Mouse (Mus musculus): ENCODE data around the gene Olfr1426.
"Not testable (repeated sequence)": the region's sequence is repeated elsewhere in the genome, so short reads cannot be mapped to it uniquely, and the experiment has no call there.

Olfr1426 gene

DNA sequence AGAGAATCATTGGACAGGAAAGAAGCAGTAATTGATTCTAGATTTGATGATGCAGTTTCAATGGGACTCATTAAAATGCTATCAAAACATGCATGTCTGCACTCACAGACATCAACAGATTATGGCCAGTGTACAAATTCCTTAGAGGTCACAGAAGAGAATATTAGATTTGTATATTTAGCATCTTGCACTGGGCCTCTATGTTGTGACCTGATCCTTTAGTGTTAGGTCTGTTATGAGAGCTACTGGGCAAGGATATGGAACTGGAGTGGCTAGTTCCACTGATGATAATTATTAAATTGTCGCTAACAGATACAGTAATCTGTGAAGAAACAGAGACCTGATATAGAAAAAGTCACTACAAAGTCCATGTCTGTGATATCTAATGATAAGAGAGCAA lies at the start of gene Olfr1426:
Olfr1426 (minus strand) TSS at position 101 of the 400 bp plus-strand sequence.
- DNase-seq = no peak

DNA sequence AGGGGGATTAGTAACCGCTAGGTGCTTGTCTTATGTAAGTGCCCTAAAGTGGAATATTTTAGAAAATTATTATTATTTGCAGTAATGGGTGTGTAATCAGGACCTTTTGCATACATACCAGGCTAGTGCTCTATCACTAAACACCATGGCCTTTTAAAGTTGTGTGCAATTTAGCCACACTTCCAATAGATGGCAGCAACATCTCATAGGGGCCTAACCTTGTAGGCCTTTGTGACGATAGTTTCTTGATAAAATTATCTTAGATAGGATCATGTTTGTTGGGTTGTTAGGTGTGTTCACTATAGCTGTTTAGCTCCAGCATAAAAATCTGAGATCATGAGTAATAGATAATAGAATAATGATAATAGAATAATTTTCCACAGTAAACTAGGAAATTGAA lies 42.5 kb upstream of the Olfr1426 start:
- peak; percentile 3 for DNase-seq

GRCm38 (mm10) chr19:12123103-12123502 lies 31.3 kb upstream of the Olfr1426 start, which contains the start of gene Olfr76:
Gene Olfr76, minus strand, starts transcription at chr19:12123203.
- no peak for DNase-seq

- no peak for DNase-seq
Measured at GRCm38 (mm10) chr19:12116464-12116863, 24.7 kb upstream of the Olfr1426 start.

DNA sequence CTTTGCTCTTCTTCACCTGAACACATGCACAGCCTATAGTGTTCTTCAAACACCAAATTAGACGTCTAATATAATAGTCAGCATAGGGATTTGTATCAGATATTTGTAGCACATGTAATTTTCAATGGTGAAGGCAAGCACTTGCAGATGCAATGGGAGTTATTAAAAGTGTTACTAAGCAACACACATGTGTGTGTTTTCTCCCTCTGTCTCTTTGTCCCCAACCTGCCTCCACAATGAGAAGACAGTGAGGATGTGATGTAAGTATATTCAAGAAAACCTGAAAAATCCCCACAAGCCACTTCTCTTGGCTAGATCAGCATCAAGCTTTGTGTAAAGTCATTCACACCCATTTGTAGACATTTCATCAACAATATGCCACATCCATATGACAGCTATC lies 24.0 kb upstream of the Olfr1426 start, which contains the start of gene Olfr1428:
Olfr1428 (minus strand) TSS at position 101 of the 400 bp plus-strand sequence.
- DNase-seq = no peak

DNA sequence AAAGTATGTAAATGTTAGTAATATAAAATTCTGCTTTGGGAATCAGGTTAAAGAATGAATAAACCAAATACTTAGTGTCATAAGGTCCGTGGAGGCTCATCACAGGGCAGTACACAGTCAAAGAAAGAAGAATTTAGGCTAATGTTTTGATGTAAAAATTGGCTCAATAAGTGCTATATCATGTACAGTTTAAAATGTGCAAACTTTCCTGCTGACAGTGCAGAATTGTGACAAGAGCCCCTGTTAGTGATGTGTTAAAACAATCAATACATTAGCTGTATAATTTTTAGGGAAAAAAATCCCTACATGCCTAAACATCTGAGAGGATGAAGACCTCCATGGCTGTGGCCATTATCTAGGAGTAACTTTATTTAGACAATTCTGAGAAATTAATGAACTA lies 22.0 kb upstream of the Olfr1426 start:
- no peak for DNase-seq

GRCm38 (mm10) chr19:12104541-12104940 lies 12.7 kb upstream of the Olfr1426 start:
- DNase-seq = no peak

GRCm38 (mm10) chr19:12103234-12103633 lies 11.4 kb upstream of the Olfr1426 start, which contains the start of gene Olfr1427:
Gene Olfr1427, minus strand, starts transcription at chr19:12103334.
- DNase-seq = no peak

- DNase-seq = not testable (repeated sequence)
Measured at GRCm38 (mm10) chr19:12077631-12078030, 14.2 kb downstream of the Olfr1426 start, which contains the start of gene Olfr1425. Gene Olfr1425, minus strand, starts transcription at chr19:12077731.

DNA sequence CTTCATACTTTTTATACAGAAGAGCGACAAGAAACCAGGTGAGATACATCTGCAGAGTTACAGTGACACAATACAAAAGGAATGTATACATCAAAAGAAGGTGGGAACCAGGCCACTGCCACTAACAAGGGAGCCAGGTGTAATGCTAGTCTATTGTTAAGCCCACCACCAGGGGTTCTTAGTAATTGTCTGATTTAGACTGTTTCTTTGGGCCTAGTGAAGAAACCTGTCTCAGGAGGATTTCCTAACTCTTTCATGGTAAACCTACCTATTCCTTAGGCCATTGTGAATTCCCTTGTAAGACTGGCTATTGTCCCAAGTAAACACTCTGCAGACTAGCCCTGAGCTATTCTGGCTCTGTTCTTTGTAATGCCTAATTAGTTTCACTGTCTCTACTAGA lies 22.3 kb downstream of the Olfr1426 start:
- DNase-seq = not testable (repeated sequence)

DNA sequence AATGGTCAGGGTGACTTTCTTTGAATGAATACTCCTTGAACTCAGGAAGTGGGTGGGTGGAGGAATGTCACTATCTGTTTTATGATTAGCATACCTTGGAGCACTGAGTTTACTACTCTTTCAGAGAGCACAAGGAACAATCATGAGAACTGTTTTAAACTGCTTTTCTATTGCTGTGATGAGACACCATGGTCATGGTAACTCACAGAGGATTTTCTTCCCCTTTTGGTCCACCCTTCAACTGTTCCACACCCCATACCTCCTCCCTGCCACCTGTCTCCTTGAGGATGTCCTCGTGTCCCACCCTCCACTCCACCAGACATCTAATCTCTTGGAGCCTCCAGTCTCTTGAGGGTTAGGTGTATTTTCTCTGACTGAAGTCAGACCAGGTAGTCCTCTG lies 24.0 kb downstream of the Olfr1426 start:
- DNase-seq = not testable (repeated sequence)

- DNase-seq = not testable (repeated sequence)
Measured at GRCm38 (mm10) chr19:12062582-12062981, 29.2 kb downstream of the Olfr1426 start, which contains the start of gene Olfr1424. Gene Olfr1424, minus strand, starts transcription at chr19:12062682.

- no peak for DNase-seq
Measured at GRCm38 (mm10) chr19:12043163-12043562, 48.6 kb downstream of the Olfr1426 start.

GRCm38 (mm10) chr19:12041217-12041616 lies 50.6 kb downstream of the Olfr1426 start, which contains the start of gene Olfr1423:
Gene Olfr1423, minus strand, starts transcription at chr19:12041317.
- no peak for DNase-seq

DNA sequence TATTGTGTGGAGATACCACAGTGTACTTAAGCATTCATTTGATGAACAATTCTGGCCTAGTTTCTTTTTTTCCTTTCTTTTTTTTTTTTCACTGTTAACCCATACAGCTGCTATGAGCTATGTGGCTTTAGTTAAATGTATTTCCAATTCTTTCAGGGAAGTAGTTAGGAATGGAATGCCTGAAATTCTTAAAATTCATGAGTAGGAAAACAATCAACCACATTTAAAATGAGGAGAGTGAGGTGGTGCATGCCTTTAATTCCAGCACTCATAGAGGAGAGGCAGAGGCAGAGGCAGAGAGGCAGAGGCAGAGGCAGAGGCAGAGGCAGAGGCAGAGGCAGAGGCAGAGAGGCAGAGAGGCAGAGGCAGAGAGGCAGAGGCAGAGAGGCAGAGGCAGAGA lies 54.1 kb downstream of the Olfr1426 start:
- no peak for DNase-seq

Data from lung, postnatal 14 days (tissue).